Mouse (Mus musculus) intestine, embryonic 16.5 days (tissue): ENCODE data around the gene Tnni3k. TPM values are rescaled to one million over a fixed set of nuclear protein-coding genes. Genes with fewer than 3 reads are reported as not detected.

ENCODE experiments used
- ATAC-seq: fragments of 200-750 bp; cut with Nextera tagmentation; 2 replicates; pipeline ENCODE4 v1.8.0; 2017; ENCODE audit warnings: moderate TSS enrichment, moderate library complexity
- H3K27ac ChIP-seq: fragments of 300-500 bp; sonication (generic); 2 replicates; pipeline ENCODE4 v1.5.1; 2014; ENCODE audit warnings: mild to moderate bottlenecking, low read length
- H3K27me3 ChIP-seq: fragments of 300-500 bp; sonication (generic); replicated peaks from 2 replicates; pipeline ENCODE4 v1.6.1; 2014; ENCODE audit warnings: low read length, control low read depth, mixed read lengths; ENCODE audit not compliant: control insufficient read depth, insufficient read depth
- H3K36me3 ChIP-seq: fragments of 300-500 bp; sonication (generic); 2 replicates; pipeline ENCODE4 v1.6.1; 2014; ENCODE audit warnings: low read length, control low read depth; ENCODE audit not compliant: control insufficient read depth, insufficient read depth
- H3K4me1 ChIP-seq: fragments of 300-500 bp; sonication (generic); 2 replicates; pipeline ENCODE4 v1.6.1; 2014; ENCODE audit warnings: low read length, control low read depth, mixed read lengths; ENCODE audit not compliant: control insufficient read depth, insufficient read depth
- H3K4me2 ChIP-seq: fragments of 300-500 bp; sonication (generic); 2 replicates; pipeline ENCODE4 v1.6.1; 2014; ENCODE audit warnings: low read depth, low read length, control low read depth
- H3K4me3 ChIP-seq: fragments of 300-500 bp; sonication (generic); 2 replicates; pipeline ENCODE4 v1.5.1; 2014; ENCODE audit warnings: mild to moderate bottlenecking, low read length
- H3K9ac ChIP-seq: fragments of 300-500 bp; sonication (generic); 2 replicates; pipeline ENCODE4 v1.6.1; 2014; ENCODE audit warnings: low read depth, low read length
- H3K9me3 ChIP-seq: fragments of 300-500 bp; sonication (generic); 2 replicates; pipeline ENCODE4 v1.6.1; 2016; ENCODE audit warnings: low read length, control low read depth; ENCODE audit not compliant: control insufficient read depth
- WGBS: fragments of 180-500 bp; shearing (Covaris S2); extraction: QIAGEN DNeasy Blood & Tissue Kit; methylation state at CpG from one replicate; pipeline ENCODE4 v1.1.7; 2014; 5-methylcytosine and 5-hydroxymethylcytosine counted together
- polyA plus RNA-seq: library from polyadenylated mRNA; unstranded; fragments of >200 nt; fragmentation: Nextera tagmentation; extraction: Ambion mirVana; gene quantifications from 2 replicates; pipeline ENCODE4 v1.2.1, GENCODE M21; 2015

Gene Tnni3k
- polyA plus RNA-seq, 1 experiment from 2014 or later, result not detected

DNA sequence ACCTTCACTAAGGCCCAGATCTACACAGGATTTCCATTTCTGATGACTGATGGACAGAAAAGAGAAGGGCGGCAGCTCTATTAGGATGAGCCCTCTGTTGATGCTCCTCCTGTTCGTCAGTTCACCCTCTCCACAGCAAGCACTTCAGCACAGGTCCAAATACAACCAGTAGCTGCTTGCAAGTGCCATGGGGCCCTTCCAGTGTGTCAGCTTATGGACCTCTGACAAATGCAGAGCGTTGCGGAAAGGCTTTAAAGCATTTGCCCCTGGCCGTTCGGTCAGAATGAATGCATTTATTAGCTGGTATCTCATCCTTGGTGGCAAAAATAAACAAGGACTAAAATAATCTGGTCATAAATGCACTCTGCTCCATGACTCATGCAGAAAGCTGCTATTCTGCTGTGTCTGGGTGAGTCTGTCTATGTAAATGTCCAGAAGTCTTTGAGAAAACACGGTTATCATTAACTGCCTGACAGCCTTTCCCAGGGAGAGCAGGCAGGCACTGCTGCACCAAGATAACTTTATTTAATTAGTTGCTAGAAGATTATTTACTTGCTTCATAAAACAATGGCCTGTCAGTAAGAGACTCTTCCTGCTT lies 244.8 kb downstream of the Tnni3k start:
- Histone ChIP-seq H3K27me3 (no peaks in the 10 kb centered on the region), H3K9ac (no peak overlapping the region), H3K4me1 (no peaks in the 10 kb centered on the region; the same call in 1 of the 2 replicates), H3K4me3 (no peak overlapping the region), H3K4me2 (no peak overlapping the region), H3K27ac (no peak overlapping the region), H3K9me3 (no peaks in the 10 kb centered on the region), H3K36me3 (no peaks in the 10 kb centered on the region)
- ATAC-seq, result peak; percentile 87
- WGBS, result 34% methylated on average over 7 of the region's 7 CpGs

DNA sequence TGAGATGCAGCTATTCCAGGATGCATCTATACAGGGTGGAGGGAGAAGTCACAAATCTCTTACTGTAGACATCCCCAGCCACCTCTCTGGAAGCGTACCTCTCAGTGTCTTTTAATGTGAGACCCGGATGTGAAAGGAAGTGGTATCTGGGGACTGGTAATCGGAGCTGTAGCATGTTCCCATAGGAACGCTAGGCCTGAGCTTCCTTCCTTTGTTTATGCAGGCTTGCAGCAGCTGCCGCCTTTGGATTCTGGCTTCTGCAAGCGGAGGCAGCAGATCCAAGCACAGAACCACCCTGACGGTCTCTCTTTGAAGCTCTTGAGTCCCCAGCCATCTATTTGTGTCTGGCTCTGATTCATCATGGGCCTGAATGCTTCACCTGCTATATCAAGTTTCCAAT lies 248.6 kb downstream of the Tnni3k start:
- Histone ChIP-seq H3K27ac (no peak overlapping the region), H3K9me3 (no peaks in the 10 kb centered on the region), H3K4me2 (no peak overlapping the region), H3K9ac (no peak overlapping the region), H3K4me1 (no peaks in the 10 kb centered on the region; the same call in 1 of the 2 replicates), H3K27me3 (no peaks in the 10 kb centered on the region), H3K4me3 (no peak overlapping the region), H3K36me3 (no peaks in the 10 kb centered on the region)
- 35% methylated on average over 7 of the region's 7 CpGs for WGBS
- ATAC-seq, result peak; percentile 42; the same call in 1 of the 2 replicates

DNA sequence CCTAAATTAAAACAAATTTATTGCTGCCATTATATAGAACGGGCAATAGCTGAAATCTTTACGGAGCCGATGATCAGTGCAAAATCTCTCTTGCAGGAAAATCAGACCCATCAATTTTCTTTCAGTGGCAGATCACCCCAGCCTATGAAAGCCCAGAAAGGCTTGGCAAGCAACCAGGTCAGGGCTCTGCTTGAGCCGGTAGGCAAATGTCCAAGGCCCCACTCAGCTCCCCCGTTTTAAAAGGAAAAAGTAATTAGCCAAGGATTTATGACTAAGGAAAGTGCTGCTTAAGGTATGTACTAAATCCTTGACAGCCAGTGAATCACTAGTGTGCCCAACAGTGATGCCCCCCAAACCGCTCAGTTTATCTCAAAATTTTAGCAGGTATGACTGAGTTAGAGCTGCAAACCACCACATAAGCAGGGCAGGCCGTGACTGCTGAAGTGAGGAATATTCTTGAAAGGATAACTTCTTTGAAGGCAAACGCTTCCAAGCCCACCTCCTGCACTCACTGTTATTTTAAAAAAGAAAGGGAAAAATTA lies 254.2 kb downstream of the Tnni3k start:
- Histone ChIP-seq H3K27me3 (no peaks in the 10 kb centered on the region), H3K4me2 (no peak overlapping the region)
- ATAC-seq, result no peak

DNA sequence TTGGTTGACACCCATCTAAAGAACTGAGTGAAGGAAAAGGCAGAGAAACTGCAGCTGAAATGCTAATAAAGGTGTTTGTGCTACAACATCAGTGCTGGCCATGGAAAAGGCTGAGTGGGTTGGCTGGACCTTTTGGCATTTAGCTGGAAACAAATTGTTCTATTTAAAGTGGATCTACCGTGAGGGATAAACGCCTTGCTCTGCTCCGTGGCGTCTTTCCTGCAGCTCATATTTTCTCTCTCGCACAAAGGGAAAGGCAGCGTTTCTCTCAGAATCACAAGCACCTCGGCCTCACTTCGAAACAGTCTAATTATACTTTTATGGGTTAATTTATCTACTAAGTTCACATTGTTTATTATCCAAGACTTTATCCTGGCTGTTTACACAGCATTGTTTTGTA lies 254.8 kb downstream of the Tnni3k start:
- no peaks in the 10 kb centered on the region for H3K27me3 ChIP-seq
- no peaks in the 10 kb centered on the region for H3K9me3 ChIP-seq
- H3K4me1 ChIP-seq, result no peaks in the 10 kb centered on the region
- H3K9ac ChIP-seq, result no peak overlapping the region
- H3K36me3 ChIP-seq, result no peaks in the 10 kb centered on the region
- no peak for ATAC-seq
- no peak overlapping the region for H3K4me2 ChIP-seq
- H3K27ac ChIP-seq, result no peak overlapping the region
- H3K4me3 ChIP-seq, result no peak overlapping the region
- 55% methylated on average over 8 of the region's 8 CpGs for WGBS

More for the DNA sequence above, 254.2 kb downstream of the Tnni3k start:
- H3K4me3 ChIP-seq, result no peak overlapping the region
- no peaks in the 10 kb centered on the region for H3K36me3 ChIP-seq
- no peak overlapping the region for H3K27ac ChIP-seq
- no peaks in the 10 kb centered on the region for H3K4me1 ChIP-seq
- WGBS, result 54% methylated on average over 8 of the region's 8 CpGs
- H3K9ac ChIP-seq, result no peak overlapping the region
- H3K9me3 ChIP-seq, result no peaks in the 10 kb centered on the region

DNA sequence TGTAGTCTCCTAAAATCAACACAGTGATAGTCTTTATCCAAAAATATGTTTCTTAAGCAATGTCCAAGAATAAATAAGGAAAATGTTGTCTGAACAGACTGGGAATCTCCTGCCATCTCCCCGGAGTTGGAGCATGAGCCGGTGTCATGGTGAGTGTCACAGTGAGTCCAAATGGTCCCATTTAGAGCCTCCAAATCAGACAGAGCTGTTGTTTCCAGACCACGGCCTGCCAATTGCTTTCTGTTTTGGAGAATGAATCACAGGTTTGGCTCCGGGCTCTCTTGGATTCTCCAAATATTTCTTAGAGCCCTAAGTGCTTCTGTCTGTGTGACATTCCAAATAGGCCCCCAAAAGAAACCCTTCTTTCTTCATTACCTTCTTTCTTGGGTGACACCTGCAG lies 256.4 kb downstream of the Tnni3k start:
- Histone ChIP-seq H3K36me3 (no peaks in the 10 kb centered on the region), H3K4me3 (no peak overlapping the region), H3K27ac (no peak overlapping the region), H3K9ac (no peak overlapping the region), H3K27me3 (no peaks in the 10 kb centered on the region), H3K4me2 (no peak overlapping the region), H3K9me3 (no peaks in the 10 kb centered on the region), H3K4me1 (no peaks in the 10 kb centered on the region)
- no peak for ATAC-seq
- WGBS, result 70% methylated on average over 4 of the region's 4 CpGs

DNA sequence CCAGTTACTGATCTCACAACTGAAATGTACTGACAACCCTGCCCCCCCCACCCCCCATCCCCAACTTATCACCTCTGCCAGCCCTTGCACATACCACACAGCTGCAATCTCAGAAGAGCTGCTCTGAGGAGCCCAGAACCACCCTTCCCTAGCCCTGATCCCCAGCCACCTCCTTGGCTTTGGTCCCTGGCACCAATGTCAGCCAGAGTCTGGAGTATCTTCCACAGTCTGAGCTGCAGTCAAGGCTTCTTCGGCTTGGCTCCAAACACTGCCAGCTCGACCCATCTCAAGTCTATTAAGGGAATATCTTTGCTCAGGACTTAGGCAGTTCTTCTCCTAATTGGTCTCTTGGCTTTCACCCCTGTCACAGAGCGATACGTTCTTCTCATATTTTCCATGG lies 261.6 kb downstream of the Tnni3k start:
- H3K9ac ChIP-seq, result no peak overlapping the region
- 82% methylated on average over 4 of the region's 4 CpGs for whole genome bisulfite sequencing

DNA sequence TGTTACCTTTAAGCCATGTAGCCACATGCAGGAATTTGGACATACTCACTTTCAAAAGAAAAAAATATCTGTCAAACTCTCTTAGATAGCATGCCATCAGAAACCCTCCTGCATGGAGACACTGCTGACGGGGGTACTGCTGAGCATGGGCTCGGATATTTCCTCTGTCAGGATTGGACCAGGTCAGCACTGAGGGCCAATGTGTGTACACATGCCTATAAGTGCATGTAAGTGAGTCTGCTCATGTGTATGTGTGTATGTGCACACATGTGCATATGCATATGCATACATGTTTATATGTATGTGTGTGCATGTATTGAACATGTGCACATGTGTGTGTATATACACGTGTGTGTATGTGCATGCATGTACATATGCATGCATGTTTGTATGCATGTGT lies 267.6 kb downstream of the Tnni3k start:
- 74% methylated on average over 3 of the region's 3 CpGs for WGBS
- Histone ChIP-seq H3K4me2 (no peak overlapping the region), H3K27me3 (no peaks in the 10 kb centered on the region)

More for the DNA sequence above, 261.6 kb downstream of the Tnni3k start:
- no peaks in the 10 kb centered on the region for H3K36me3 ChIP-seq
- no peak overlapping the region for H3K27ac ChIP-seq
- no peaks in the 10 kb centered on the region for H3K4me1 ChIP-seq
- no peaks in the 10 kb centered on the region for H3K27me3 ChIP-seq
- no peak overlapping the region for H3K4me2 ChIP-seq
- H3K9me3 ChIP-seq, result no peaks in the 10 kb centered on the region
- H3K4me3 ChIP-seq, result no peak overlapping the region
- ATAC-seq, result no peak

DNA sequence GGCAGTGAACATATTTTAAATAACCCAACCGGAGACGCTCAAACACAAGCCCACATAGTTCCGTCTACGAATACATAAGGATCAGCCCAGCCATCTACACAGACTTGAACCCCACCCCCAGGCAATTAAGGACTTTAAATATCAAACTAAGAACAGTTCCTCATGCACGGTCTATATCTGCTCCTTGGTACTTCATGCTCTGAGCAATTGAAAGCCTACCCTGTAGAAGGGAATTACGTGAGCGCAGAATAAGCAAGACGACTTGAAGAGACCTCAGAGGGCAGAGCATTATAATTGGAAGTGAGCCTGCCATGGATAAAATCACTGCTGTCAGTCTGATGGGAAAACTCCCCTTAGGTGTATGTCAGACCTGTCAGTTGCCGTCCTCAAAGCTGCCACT lies 268.9 kb downstream of the Tnni3k start:
- Histone ChIP-seq H3K27me3 (no peaks in the 10 kb centered on the region), H3K4me1 (no peaks in the 10 kb centered on the region)
- no peak for ATAC-seq

More for the DNA sequence above, 267.6 kb downstream of the Tnni3k start:
- no peak for ATAC-seq
- no peak overlapping the region for H3K4me3 ChIP-seq
- no peak overlapping the region for H3K27ac ChIP-seq
- no peak overlapping the region for H3K9ac ChIP-seq
- H3K4me1 ChIP-seq, result no peaks in the 10 kb centered on the region
- H3K36me3 ChIP-seq, result no peaks in the 10 kb centered on the region
- no peaks in the 10 kb centered on the region for H3K9me3 ChIP-seq

DNA sequence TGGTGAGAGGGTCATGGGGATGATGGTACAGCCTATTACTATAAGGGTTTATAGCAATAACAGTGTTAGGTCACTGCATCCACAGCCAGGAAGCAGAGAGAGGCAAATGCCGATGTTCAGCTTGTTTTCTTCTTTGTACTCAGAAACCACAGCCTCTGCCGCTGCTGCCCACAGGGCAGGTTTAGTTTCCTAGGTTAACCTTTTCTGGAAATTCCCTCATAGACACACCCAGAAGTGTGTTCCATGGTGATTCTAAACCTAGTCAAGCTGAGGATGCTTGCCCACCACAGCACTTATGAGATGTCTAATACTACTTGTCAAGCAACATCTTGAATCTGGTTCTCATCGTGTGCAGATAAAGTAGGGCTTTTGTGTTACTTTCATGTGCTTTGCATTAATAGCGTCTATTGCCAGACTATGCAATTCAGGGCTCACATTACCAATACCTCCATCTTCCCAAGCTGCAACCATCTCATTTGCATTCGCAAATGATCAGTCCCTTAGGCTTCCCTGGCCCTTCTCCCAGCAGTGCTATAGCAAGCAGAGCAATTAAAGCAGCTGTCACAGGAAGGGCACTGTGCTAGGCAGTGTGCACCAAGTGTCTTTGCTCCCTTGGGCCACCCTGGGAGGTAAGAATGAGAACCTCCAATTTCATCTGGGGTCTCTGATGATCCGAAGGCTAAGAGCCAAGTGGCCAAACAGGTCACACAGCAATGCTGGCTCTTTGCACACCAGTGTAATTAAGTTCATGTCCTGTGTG lies 276.2 kb downstream of the Tnni3k start:
- Histone ChIP-seq H3K27me3 (no peaks in the 10 kb centered on the region), H3K4me3 (no peak overlapping the region), H3K9me3 (no peaks in the 10 kb centered on the region), H3K36me3 (no peaks in the 10 kb centered on the region), H3K4me1 (no peaks in the 10 kb centered on the region), H3K27ac (no peak overlapping the region), H3K4me2 (no peak overlapping the region), H3K9ac (no peak overlapping the region)
- no peak for ATAC-seq
- WGBS, result 74% methylated on average over 6 of the region's 6 CpGs

More for the DNA sequence above, 268.9 kb downstream of the Tnni3k start:
- no peak overlapping the region for H3K4me2 ChIP-seq
- H3K9me3 ChIP-seq, result no peaks in the 10 kb centered on the region
- WGBS, result 87% methylated on average over 9 of the region's 9 CpGs
- no peaks in the 10 kb centered on the region for H3K36me3 ChIP-seq
- no peak overlapping the region for H3K4me3 ChIP-seq
- H3K27ac ChIP-seq, result no peak overlapping the region
- no peak overlapping the region for H3K9ac ChIP-seq
